Mouse (Mus musculus) MEL (cell line): Measurements from ENCODE around the gene Stk40. TPM values are rescaled to one million over a fixed set of nuclear protein-coding genes. Genes with fewer than 3 reads are reported as not detected.

ENCODE experiments used
- DNase-seq: peaks from one replicate; pipeline ENCODE4 v3.0.0; 2011; ENCODE audit warnings: low read depth, low spot score
- H3K27ac ChIP-seq: 2 replicates; pipeline ENCODE4 v1.5.1; 2012; ENCODE audit warnings: low read depth, mild to moderate bottlenecking, control low read depth, low read length, moderate library complexity; ENCODE audit not compliant: control insufficient read depth
- H3K27me3 ChIP-seq, 2 experiments: fragments of 150-350 bp in 1 of 2; sonication (generic) in 1 of 2; 2 replicates each; pipeline ENCODE4 v1.6.1; 2012; ENCODE audit warnings: low read length in 2 of 2, mild to moderate bottlenecking in 2 of 2, improper control_type of control experiment in 1 of 2, moderate library complexity in 1 of 2; ENCODE audit not compliant: insufficient read depth in 2 of 2, control insufficient read depth in 1 of 2
- H3K36me3 ChIP-seq, 2 experiments: 2 replicates each; pipeline ENCODE4 v1.6.1; 2012 to 2014; ENCODE audit warnings: low read length in 2 of 2, improper control_type of control experiment in 1 of 2, inconsistent platforms in 1 of 2, mild to moderate bottlenecking in 1 of 2; ENCODE audit not compliant: insufficient read depth in 2 of 2, control insufficient read depth in 1 of 2
- H3K4me1 ChIP-seq, 2 experiments: fragments of 150-350 bp in 1 of 2; sonication (generic) in 1 of 2; 2 replicates each; pipeline ENCODE4 v1.6.1; 2012; ENCODE audit warnings: low read length in 2 of 2, improper control_type of control experiment in 1 of 2, mild to moderate bottlenecking in 1 of 2; ENCODE audit not compliant: insufficient read depth in 2 of 2, control insufficient read depth in 1 of 2
- H3K4me3 ChIP-seq, 2 experiments: fragments of 150-350 bp in 1 of 2; sonication (generic) in 1 of 2; 2 replicates each; pipeline ENCODE4 v1.5.1; 2012; ENCODE audit warnings: low read depth in 2 of 2, low read length in 2 of 2, mild to moderate bottlenecking in 2 of 2, moderate library complexity in 2 of 2, control low read depth in 1 of 2, improper control_type of control experiment in 1 of 2; ENCODE audit not compliant: control insufficient read depth in 1 of 2, insufficient read depth in 1 of 2
- H3K79me2 ChIP-seq: 2 replicates; pipeline ENCODE4 v1.6.1; 2012; ENCODE audit warnings: mild to moderate bottlenecking, low read length, moderate library complexity; ENCODE audit not compliant: control insufficient read depth, poor library complexity, insufficient read depth
- H3K9ac ChIP-seq: 2 replicates; pipeline ENCODE4 v1.6.1; 2012; ENCODE audit warnings: low read depth, mild to moderate bottlenecking, control low read depth, low read length, moderate library complexity; ENCODE audit not compliant: control insufficient read depth, poor library complexity, severe bottlenecking
- H3K9me3 ChIP-seq: fragments of 150-350 bp; sonication (generic); replicated peaks from 2 replicates; pipeline ENCODE4 v1.6.1; 2012; ENCODE audit warnings: mild to moderate bottlenecking, low read length, improper control_type of control experiment, moderate library complexity; ENCODE audit not compliant: insufficient read depth
- BHLHE40 ChIP-seq: IDR thresholded peaks from 2 replicates; pipeline ENCODE4 v1.6.1; 2012; ENCODE audit warnings: low read depth, mild to moderate bottlenecking, inconsistent platforms, low read length, improper control_type of control experiment, borderline replicate concordance
- CHD1 ChIP-seq: IDR thresholded peaks from 2 replicates; pipeline ENCODE4 v1.6.1; 2012; ENCODE audit warnings: low read depth, mild to moderate bottlenecking, inconsistent platforms, low read length, improper control_type of control experiment
- CHD2 ChIP-seq: IDR thresholded peaks from 2 replicates; pipeline ENCODE4 v1.6.1; 2011; ENCODE audit warnings: low read length, improper control_type of control experiment
- CTCF ChIP-seq, 3 experiments: IDR thresholded peaks in 2 of 3; conservative IDR thresholded peaks in 1 of 3; 2 replicates each; pipeline ENCODE4 v1.5.1; 2011 to 2012; ENCODE audit warnings: low read length in 3 of 3, low read depth in 2 of 3, mild to moderate bottlenecking in 2 of 3, improper control_type of control experiment in 1 of 3, inconsistent platforms in 1 of 3, mixed read lengths in 1 of 3, moderate library complexity in 1 of 3; ENCODE audit not compliant: control insufficient read depth in 1 of 3, insufficient read depth in 1 of 3, poor library complexity in 1 of 3, severe bottlenecking in 1 of 3
- EP300 ChIP-seq, 2 experiments: IDR thresholded peaks; 2 replicates each; pipeline ENCODE4 v1.6.1; 2011; ENCODE audit warnings: improper control_type of control experiment in 2 of 2, low read length in 2 of 2, low read depth in 1 of 2, mild to moderate bottlenecking in 1 of 2
- GABPA ChIP-seq: IDR thresholded peaks from 2 replicates; pipeline ENCODE4 v1.6.1; 2012; ENCODE audit warnings: low read depth, mild to moderate bottlenecking, inconsistent platforms, low read length, improper control_type of control experiment, moderate library complexity
- GATA1 ChIP-seq: IDR thresholded peaks from 2 replicates; pipeline ENCODE4 v1.6.1; 2011; ENCODE audit warnings: low read depth, low read length, improper control_type of control experiment
- HCFC1 ChIP-seq: IDR thresholded peaks from 2 replicates; pipeline ENCODE4 v1.6.1; 2012; ENCODE audit warnings: low read depth, mild to moderate bottlenecking, inconsistent platforms, low read length, improper control_type of control experiment, moderate library complexity
- JUND ChIP-seq: IDR thresholded peaks from 2 replicates; pipeline ENCODE4 v1.6.1; 2011; ENCODE audit warnings: low read depth, mild to moderate bottlenecking, improper control_type of control experiment, low read length
- MAX ChIP-seq: IDR thresholded peaks from 2 replicates; pipeline ENCODE4 v1.6.1; 2011; ENCODE audit warnings: low read length, improper control_type of control experiment
- MEF2A ChIP-seq: IDR thresholded peaks from 2 replicates; pipeline ENCODE4 v1.6.1; 2014; ENCODE audit warnings: low read depth, mild to moderate bottlenecking, inconsistent platforms, low read length, improper control_type of control experiment; ENCODE audit not compliant: poor library complexity, insufficient replicate concordance, severe bottlenecking; ENCODE audit errors: extremely low read depth
- MYB ChIP-seq: IDR thresholded peaks from 2 replicates; pipeline ENCODE4 v1.6.1; 2011; ENCODE audit warnings: mild to moderate bottlenecking, low read depth, low read length, improper control_type of control experiment
- NELFE ChIP-seq: IDR thresholded peaks from 2 replicates; pipeline ENCODE4 v1.6.1; 2011; ENCODE audit warnings: low read depth, low read length, improper control_type of control experiment
- NRF1 ChIP-seq: IDR thresholded peaks from 2 replicates; pipeline ENCODE4 v1.6.1; 2014; ENCODE audit warnings: low read depth, mild to moderate bottlenecking, inconsistent platforms, low read length, improper control_type of control experiment, moderate library complexity; ENCODE audit not compliant: poor library complexity, insufficient read depth, severe bottlenecking
- POLR2A ChIP-seq, 2 experiments: IDR thresholded peaks; 2 replicates each; pipeline ENCODE4 v1.6.1; 2011 to 2012; ENCODE audit warnings: low read length in 2 of 2, mild to moderate bottlenecking in 2 of 2, control low read depth in 1 of 2, improper control_type of control experiment in 1 of 2, low read depth in 1 of 2, moderate library complexity in 1 of 2; ENCODE audit not compliant: control insufficient read depth in 1 of 2, insufficient read depth in 1 of 2, poor library complexity in 1 of 2
- RAD21 ChIP-seq: IDR thresholded peaks from 2 replicates; pipeline ENCODE4 v1.6.1; 2011; ENCODE audit warnings: mild to moderate bottlenecking, low read depth, low read length, improper control_type of control experiment
- SMC3 ChIP-seq: IDR thresholded peaks from 2 replicates; pipeline ENCODE4 v1.6.1; 2011; ENCODE audit warnings: low read depth, low read length, improper control_type of control experiment
- TAL1 ChIP-seq: IDR thresholded peaks from 2 replicates; pipeline ENCODE4 v1.6.1; 2012; ENCODE audit warnings: mild to moderate bottlenecking, inconsistent platforms, low read length, moderate library complexity, mixed read lengths
- TCF12 ChIP-seq: IDR thresholded peaks from 2 replicates; pipeline ENCODE4 v1.6.1; 2014; ENCODE audit warnings: low read depth, mild to moderate bottlenecking, inconsistent platforms, low read length, improper control_type of control experiment, moderate library complexity
- UBTF ChIP-seq: IDR thresholded peaks from 2 replicates; pipeline ENCODE4 v1.6.1; 2012; ENCODE audit warnings: low read depth, mild to moderate bottlenecking, inconsistent platforms, low read length, improper control_type of control experiment, moderate library complexity, borderline replicate concordance; ENCODE audit not compliant: insufficient read depth
- USF1 ChIP-seq: IDR thresholded peaks from 2 replicates; pipeline ENCODE4 v1.6.1; 2014; ENCODE audit warnings: low read depth, mild to moderate bottlenecking, inconsistent platforms, low read length, improper control_type of control experiment, moderate library complexity
- USF2 ChIP-seq, 2 experiments: IDR thresholded peaks; 2 replicates each; pipeline ENCODE4 v1.6.1; 2011 to 2012; ENCODE audit warnings: improper control_type of control experiment in 2 of 2, low read length in 2 of 2, borderline replicate concordance in 1 of 2, inconsistent platforms in 1 of 2, low read depth in 1 of 2, mild to moderate bottlenecking in 1 of 2; ENCODE audit not compliant: insufficient read depth in 1 of 2
- ZC3H11A ChIP-seq: IDR thresholded peaks from 2 replicates; pipeline ENCODE4 v1.6.1; 2012; ENCODE audit warnings: low read depth, mild to moderate bottlenecking, inconsistent platforms, low read length, improper control_type of control experiment
- ZKSCAN1 ChIP-seq: IDR thresholded peaks from 2 replicates; pipeline ENCODE4 v1.6.1; 2012; ENCODE audit warnings: low read depth, mild to moderate bottlenecking, inconsistent platforms, low read length, improper control_type of control experiment, moderate library complexity
- ZNF384 ChIP-seq: IDR thresholded peaks from 2 replicates; pipeline ENCODE4 v1.6.1; 2012; ENCODE audit warnings: low read depth, mild to moderate bottlenecking, inconsistent platforms, low read length, improper control_type of control experiment
- polyA plus RNA-seq, 2 experiments: library from polyadenylated mRNA; stranded (reverse) in 1 of 2; unstranded in 1 of 2; fragments of >175 nt in 1 of 2; fragments of >200 nt in 1 of 2; gene quantifications; 2 replicates each; pipeline versions ENCODE4 v1.2.1 to v1.2.4; 2012; ENCODE audit warnings: low replicate concordance in 2 of 2, low read depth in 1 of 2; ENCODE audit not compliant: insufficient read length in 2 of 2, insufficient read depth in 1 of 2, missing spikeins in 1 of 2
- total RNA-seq: library from RNA; depleted of rRNA; stranded (reverse); fragments of 300-350 nt; gene quantifications from 2 replicates; pipeline ENCODE4 v1.2.3, GENCODE M21; 2012

Stk40 gene
- total and polyA plus RNA-seq, 3 experiments = 16.8 to 270 (median 79.4) TPM

GRCm38 (mm10) chr4:126156617-126157016, 52.9 kb downstream of the Stk40 start (continued):
- TF ChIP-seq TAL1 = no peak
- TF ChIP-seq SMC3 = peak; percentile 55
- no peak for TF ChIP-seq EP300 (IDR thresholded peaks at IDR 0.05; ENCODE audit: low read depth in 1 of 2, low read length in 2 of 2)

- Histone ChIP-seq H3K4me3 (no peak overlapping the region), H3K9ac (no peak overlapping the region), H3K79me2 (no peaks in the 10 kb centered on the region), H3K4me1 (peaks cover 0 to 3% of the 10 kb centered on the region in 2 experiments; a peak in 1 of 4 replicates), H3K27me3 (no peaks in the 10 kb centered on the region), H3K27ac (no peak overlapping the region), H3K9me3 (no peaks in the 10 kb centered on the region), H3K36me3 (no peaks in the 10 kb centered on the region)
- TF ChIP-seq POLR2A (IDR thresholded peaks at IDR 0.05; ENCODE audit: control insufficient read depth in 1 of 2, insufficient read depth in 1 of 2, low read depth in 1 of 2, low read length in 2 of 2, poor library complexity in 1 of 2) = no peak
- no peak for TF ChIP-seq ZNF384
- no peak for TF ChIP-seq BHLHE40
- TF ChIP-seq ZC3H11A = 0 out of 2 replicates have a peak, but pooled peaks have one; percentile 19
- TF ChIP-seq NELFE = no peak
- TF ChIP-seq SMC3 = peak; percentile 66
- TF ChIP-seq GABPA = no peak
- TF ChIP-seq TCF12 = no peak
- TF ChIP-seq RAD21 = peak; percentile 65
- TF ChIP-seq MYB = no peak
- TF ChIP-seq NRF1 = no peak
- TF ChIP-seq GATA1 = no peak
- TF ChIP-seq JUND = no peak
- TF ChIP-seq MAX = no peak
- TF ChIP-seq MEF2A = no peak
- TF ChIP-seq ZKSCAN1 = no peak
- no peak for TF ChIP-seq USF2 (IDR thresholded peaks at IDR 0.05; ENCODE audit: borderline replicate concordance in 1 of 2, insufficient read depth in 1 of 2, low read depth in 1 of 2, low read length in 2 of 2)
- no peak for TF ChIP-seq CHD1
- peak; percentile 66 to 74 (median 66) for TF ChIP-seq CTCF (IDR thresholded peaks at IDR 0.05 in 2 of 3, conservative IDR thresholded peaks at IDR 0.05 in 1 of 3; ENCODE audit: control insufficient read depth in 1 of 3, insufficient read depth in 1 of 3, low read depth in 2 of 3, low read length in 3 of 3, poor library complexity in 1 of 3, severe bottlenecking in 1 of 3)
- TF ChIP-seq EP300 (IDR thresholded peaks at IDR 0.05; ENCODE audit: low read depth in 1 of 2, low read length in 2 of 2) = no peak
- TF ChIP-seq USF1 = no peak
- TF ChIP-seq CHD2 = no peak
- TF ChIP-seq HCFC1 = no peak
- no peak for TF ChIP-seq UBTF
- DNase-seq = peak; percentile 71
Measured at GRCm38 (mm10) chr4:126157562-126157961, 53.8 kb downstream of the Stk40 start.
